Mouse (Mus musculus) limb, embryonic 15.5 days (tissue): ENCODE data around the gene Polh. TPM values are rescaled to one million over a fixed set of nuclear protein-coding genes. Genes with fewer than 3 reads are reported as not detected.
A peak's percentile ranks its signal among the peaks of the same experiment; 100 is the strongest.

Source experiments
- ATAC-seq: fragments of 200-750 bp; cut with Nextera tagmentation; 2 replicates; pipeline ENCODE4 v1.8.0; 2017; ENCODE audit warnings: low read depth, moderate TSS enrichment; ENCODE audit not compliant: insufficient number of reproducible peaks, low FRiP score, low TSS enrichment
- H3K27ac ChIP-seq: fragments of 300-500 bp; sonication (generic); 2 replicates; pipeline ENCODE4 v1.5.1; 2015; ENCODE audit warnings: moderate library complexity, mild to moderate bottlenecking, inconsistent platforms
- H3K27me3 ChIP-seq: fragments of 300-500 bp; sonication (generic); 2 replicates; pipeline ENCODE4 v1.6.1; 2015; ENCODE audit warnings: inconsistent platforms
- H3K36me3 ChIP-seq: fragments of 300-500 bp; sonication (generic); 2 replicates; pipeline ENCODE4 v1.6.1; 2015; ENCODE audit warnings: inconsistent platforms
- H3K4me1 ChIP-seq: fragments of 300-500 bp; sonication (generic); 2 replicates; pipeline ENCODE4 v1.6.1; 2015; ENCODE audit warnings: inconsistent platforms
- H3K4me2 ChIP-seq: fragments of 300-500 bp; sonication (generic); 2 replicates; pipeline ENCODE4 v1.6.1; 2015; ENCODE audit warnings: mild to moderate bottlenecking, inconsistent platforms
- H3K4me3 ChIP-seq: fragments of 300-500 bp; sonication (generic); 2 replicates; pipeline ENCODE4 v1.5.1; 2015; ENCODE audit warnings: mild to moderate bottlenecking, inconsistent platforms
- H3K9ac ChIP-seq: fragments of 300-500 bp; sonication (generic); 2 replicates; pipeline ENCODE4 v1.6.1; 2015; ENCODE audit warnings: inconsistent platforms
- H3K9me3 ChIP-seq: fragments of 300-500 bp; sonication (generic); 2 replicates; pipeline ENCODE4 v1.6.1; 2016; ENCODE audit warnings: inconsistent platforms
- WGBS: fragments of 180-500 bp; shearing (Covaris S2); methylation state at CpG from one replicate; pipeline ENCODE4 v1.1.7; 2015; 5-methylcytosine and 5-hydroxymethylcytosine counted together
- polyA plus RNA-seq: library from polyadenylated mRNA; unstranded; fragments of >200 nt; fragmentation: Nextera tagmentation; extraction: Ambion mirVana; gene quantifications from 2 replicates; pipeline ENCODE4 v1.2.1, GENCODE M21; 2015

Polh gene
- polyA plus RNA-seq, 1 experiment from 2014 or later = 20.1 TPM

DNA sequence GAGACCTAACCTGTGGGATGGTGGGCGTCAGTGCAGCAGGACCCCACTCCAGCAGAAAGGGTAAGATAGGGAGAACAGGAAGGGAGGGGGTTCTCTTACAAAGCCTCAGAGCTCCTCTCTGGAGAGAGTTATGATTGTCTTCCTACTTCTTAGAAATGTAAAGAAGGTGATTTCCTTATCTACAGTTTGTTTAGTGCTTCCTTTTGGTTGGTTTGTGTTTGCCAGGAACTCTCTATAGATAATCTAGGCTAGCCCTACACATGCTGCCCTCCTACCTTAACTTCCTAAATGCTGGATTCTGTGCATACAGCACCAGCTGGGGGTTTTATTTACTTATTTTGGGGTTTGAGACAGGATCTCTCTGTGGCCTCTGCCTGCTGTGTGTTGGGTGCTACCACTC lies 33.6 kb upstream of the Polh start:
- Histone ChIP-seq H3K9ac (no peak overlapping the region), H3K4me3 (no peak overlapping the region), H3K36me3 (peaks cover 81% of the 10 kb centered on the region), H3K9me3 (no peaks in the 10 kb centered on the region), H3K27ac (no peak overlapping the region), H3K27me3 (no peaks in the 10 kb centered on the region), H3K4me1 (no peaks in the 10 kb centered on the region), H3K4me2 (no peak overlapping the region)
- WGBS = 89% methylated on average over 1 of the region's 1 CpGs
- no peak for ATAC-seq

DNA sequence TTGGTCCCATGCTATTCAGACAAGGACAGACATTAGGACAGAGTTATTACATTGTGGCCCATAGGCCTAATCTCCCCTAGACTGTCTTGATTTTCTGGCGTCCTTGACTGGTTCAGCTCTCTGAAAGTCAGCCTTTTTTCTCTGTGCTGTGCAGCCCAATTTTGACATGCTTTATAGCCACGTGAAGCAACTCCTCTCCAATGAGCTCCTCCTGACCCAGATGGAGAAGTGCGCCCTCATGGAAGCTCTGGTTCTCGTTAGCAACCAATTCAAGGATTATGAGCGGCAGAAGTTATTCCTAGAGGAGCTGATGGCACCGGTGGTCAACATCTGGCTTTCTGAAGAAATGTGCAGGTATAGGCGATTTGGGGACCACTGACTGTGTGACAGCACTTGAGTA lies 25.1 kb upstream of the Polh start:
- no peak overlapping the region for H3K4me3 ChIP-seq
- no peak for ATAC-seq
- H3K27me3 ChIP-seq = no peaks in the 10 kb centered on the region
- no peak overlapping the region for H3K27ac ChIP-seq
- no peaks in the 10 kb centered on the region for H3K9me3 ChIP-seq
- H3K4me1 ChIP-seq = no peaks in the 10 kb centered on the region
- H3K4me2 ChIP-seq = no peak overlapping the region
- H3K9ac ChIP-seq = no peak overlapping the region
- 51% methylated on average over 7 of the region's 7 CpGs for WGBS
- H3K36me3 ChIP-seq = peaks cover 90% of the 10 kb centered on the region

DNA sequence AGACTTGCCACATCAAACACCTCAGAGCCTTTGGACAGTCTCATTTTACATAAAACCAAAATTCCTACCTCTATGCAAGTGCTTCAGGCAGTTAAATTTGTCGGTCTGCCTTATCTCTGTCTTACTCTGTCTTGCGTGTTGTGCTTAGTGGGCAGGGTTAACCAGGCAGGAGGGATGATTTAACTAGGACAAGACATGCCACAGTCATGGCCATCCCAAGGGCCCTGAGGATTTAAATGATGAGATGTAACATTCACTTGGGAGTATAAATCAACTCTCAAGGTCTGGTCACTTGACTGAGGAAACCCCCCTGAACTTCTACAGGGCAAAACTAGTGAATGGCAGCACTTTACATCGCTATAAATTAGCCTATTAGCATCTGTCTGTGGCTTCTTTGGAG lies 19.2 kb upstream of the Polh start:
- no peaks in the 10 kb centered on the region for H3K9me3 ChIP-seq
- H3K36me3 ChIP-seq = peaks cover 97% of the 10 kb centered on the region
- H3K4me2 ChIP-seq = no peak overlapping the region
- H3K4me3 ChIP-seq = no peak overlapping the region
- no peaks in the 10 kb centered on the region for H3K27me3 ChIP-seq
- H3K27ac ChIP-seq = no peak overlapping the region
- ATAC-seq = no peak
- H3K4me1 ChIP-seq = no peaks in the 10 kb centered on the region
- H3K9ac ChIP-seq = no peak overlapping the region
- WGBS = 88% methylated on average over 3 of the region's 3 CpGs

DNA sequence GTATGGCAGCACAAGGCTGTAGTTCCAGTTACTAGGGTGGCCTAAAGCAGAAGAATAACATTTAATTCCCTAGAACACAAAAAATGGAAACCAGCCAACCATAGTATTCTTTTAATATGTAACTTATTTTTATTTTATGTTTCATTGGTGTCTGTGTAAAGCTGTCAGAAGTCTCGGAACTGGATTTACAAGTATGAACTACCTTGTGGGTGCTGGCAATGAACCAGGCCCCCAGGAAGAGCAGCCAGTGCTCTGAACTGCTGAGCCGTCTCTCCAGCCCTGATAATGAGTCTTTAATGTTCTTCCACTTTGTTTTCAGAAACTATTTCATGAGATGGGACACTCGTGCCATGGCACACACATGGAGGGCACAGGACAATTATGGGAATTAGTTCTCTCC lies 8.1 kb upstream of the Polh start:
- Histone ChIP-seq H3K4me2 (no peak overlapping the region), H3K9ac (no peak overlapping the region), H3K27ac (no peak overlapping the region), H3K4me3 (no peak overlapping the region), H3K4me1 (no peaks in the 10 kb centered on the region), H3K27me3 (no peaks in the 10 kb centered on the region), H3K36me3 (peaks cover 92% of the 10 kb centered on the region), H3K9me3 (no peaks in the 10 kb centered on the region)
- 80% methylated on average over 3 of the region's 3 CpGs for WGBS
- no peak for ATAC-seq

DNA sequence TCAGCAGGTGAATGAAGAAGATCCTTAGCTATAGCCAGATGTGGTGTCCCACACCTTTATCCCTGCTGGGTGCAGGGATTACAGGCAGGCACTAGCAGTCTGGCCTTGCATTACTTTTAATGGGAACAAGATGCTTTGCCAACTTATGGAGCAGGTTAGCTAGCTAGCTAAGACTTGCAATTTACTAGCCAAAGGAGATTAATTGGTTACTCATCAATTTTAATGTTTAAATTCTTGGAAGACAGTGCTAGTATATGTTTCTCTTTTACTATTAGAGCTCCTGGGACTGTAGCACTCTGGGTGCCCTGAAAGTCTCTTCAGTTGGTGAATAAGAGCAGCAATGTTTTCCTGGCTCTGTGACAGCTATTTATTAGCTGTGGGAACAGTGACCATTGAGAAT lies 4.2 kb upstream of the Polh start:
- no peak for ATAC-seq
- H3K36me3 ChIP-seq = peaks cover 66% of the 10 kb centered on the region

DNA sequence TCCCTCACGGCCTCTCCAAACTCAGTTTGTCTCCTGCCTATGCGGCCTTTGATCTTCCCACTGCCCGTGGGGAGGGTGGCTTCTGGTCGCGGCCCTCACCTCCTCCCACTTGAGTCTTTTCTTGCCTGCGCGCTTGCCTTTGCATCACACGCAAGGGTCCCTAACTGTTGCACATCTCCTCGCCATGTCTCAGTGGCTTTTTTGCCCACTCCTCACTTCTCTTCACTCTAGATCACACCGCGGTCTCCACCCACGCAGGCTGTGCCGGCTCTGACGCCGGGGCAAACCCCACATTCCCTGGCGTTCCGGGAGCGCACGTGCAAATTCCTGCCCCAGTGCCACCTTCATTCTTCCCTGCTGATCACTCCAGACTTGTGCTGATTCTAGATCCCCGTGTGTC lies 633 bp upstream of the Polh start:
- 0% methylated on average over 20 of the region's 20 CpGs for WGBS
- Histone ChIP-seq H3K4me3 (peak overlapping the region; percentile 74), H3K4me1 (peaks cover 20% of the 10 kb centered on the region), H3K27me3 (no peaks in the 10 kb centered on the region), H3K27ac (peak overlapping the region; percentile 79), H3K4me2 (peak overlapping the region; percentile 63), H3K9me3 (no peaks in the 10 kb centered on the region), H3K9ac (peak overlapping the region; percentile 81), H3K36me3 (peaks cover 48% of the 10 kb centered on the region)
- ATAC-seq = 0 out of 2 replicates have a peak, but pooled peaks have one; percentile 16

More for the DNA sequence above, 4.2 kb upstream of the Polh start:
- Histone ChIP-seq H3K9ac (no peak overlapping the region), H3K9me3 (no peaks in the 10 kb centered on the region), H3K4me3 (no peak overlapping the region), H3K27ac (no peak overlapping the region), H3K4me1 (peaks cover 14% of the 10 kb centered on the region), H3K4me2 (no peak overlapping the region), H3K27me3 (no peaks in the 10 kb centered on the region)

DNA sequence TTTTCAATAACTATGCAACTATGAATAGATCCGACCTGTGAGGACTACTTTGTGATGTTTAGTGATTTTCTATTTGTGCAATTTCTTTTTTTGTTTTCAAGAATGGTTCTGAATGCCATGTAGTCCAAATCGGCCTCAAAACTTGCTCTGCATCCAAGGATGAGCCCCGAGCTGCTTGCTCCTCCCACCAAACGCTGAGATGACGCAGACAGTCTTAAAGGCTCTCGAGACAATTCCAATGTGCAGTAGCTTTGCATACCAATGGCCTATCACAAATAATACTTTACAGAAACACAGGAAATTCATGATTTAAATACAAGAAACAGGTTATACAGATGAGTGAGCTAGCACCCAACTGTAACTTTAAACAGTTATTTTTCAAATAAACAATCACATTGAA lies 1.3 kb downstream of the Polh start:
- H3K27me3 ChIP-seq = no peaks in the 10 kb centered on the region
- H3K4me2 ChIP-seq = peak overlapping the region; percentile 60; the same call in 1 of the 2 replicates
- no peak overlapping the region for H3K27ac ChIP-seq
- H3K4me1 ChIP-seq = peaks cover 20% of the 10 kb centered on the region
- peaks cover 48% of the 10 kb centered on the region for H3K36me3 ChIP-seq
- WGBS = 64% methylated on average over 6 of the region's 6 CpGs
- no peak overlapping the region for H3K9ac ChIP-seq
- H3K9me3 ChIP-seq = no peaks in the 10 kb centered on the region
- no peak for ATAC-seq
- H3K4me3 ChIP-seq = peak overlapping the region; percentile 74

DNA sequence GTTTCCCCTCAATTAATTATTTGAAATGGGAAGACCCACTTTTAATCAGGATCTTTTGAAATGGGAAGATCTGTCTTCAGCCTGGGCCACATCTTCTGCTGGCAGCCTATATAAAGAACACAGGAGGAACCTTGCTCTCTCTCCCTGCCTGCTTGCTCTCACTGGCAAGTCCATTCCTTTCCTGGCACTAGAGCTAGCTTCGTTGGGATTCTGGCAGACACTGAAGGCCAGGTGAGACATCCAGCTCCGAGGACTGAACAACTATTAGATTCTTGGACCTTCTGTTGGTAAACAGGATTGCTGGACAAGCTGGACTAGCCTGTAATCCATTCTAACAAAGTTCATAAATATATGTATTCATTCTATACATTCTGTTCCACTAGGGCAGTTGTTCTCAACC lies 13.6 kb downstream of the Polh start:
- H3K9ac ChIP-seq = no peak overlapping the region
- no peaks in the 10 kb centered on the region for H3K27me3 ChIP-seq
- peaks cover 86% of the 10 kb centered on the region for H3K36me3 ChIP-seq
- WGBS = 91% methylated on average over 2 of the region's 2 CpGs
- H3K27ac ChIP-seq = no peak overlapping the region
- H3K9me3 ChIP-seq = no peaks in the 10 kb centered on the region
- H3K4me1 ChIP-seq = no peaks in the 10 kb centered on the region
- no peak for ATAC-seq
- H3K4me2 ChIP-seq = no peak overlapping the region
- H3K4me3 ChIP-seq = no peak overlapping the region

DNA sequence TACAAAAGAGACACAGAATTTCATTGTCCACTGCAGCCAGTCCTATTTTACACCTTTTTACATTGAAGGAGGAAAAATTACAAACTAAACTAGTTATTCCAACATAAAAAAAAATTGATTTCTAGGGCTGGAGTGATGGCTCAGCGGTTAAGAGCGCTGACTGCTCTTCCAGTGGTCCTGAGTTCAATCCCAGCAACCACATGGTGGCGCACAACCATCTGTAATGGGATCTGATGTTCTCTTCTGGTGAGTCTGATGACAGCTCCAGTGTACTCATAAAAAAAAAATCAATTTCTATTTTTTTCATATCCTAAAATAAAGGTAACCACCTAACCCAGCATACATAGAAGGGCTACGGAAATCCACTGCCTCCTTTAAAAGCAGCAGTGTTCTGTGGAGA lies 20.2 kb downstream of the Polh start:
- Histone ChIP-seq H3K27ac (no peak overlapping the region), H3K4me2 (no peak overlapping the region), H3K9me3 (no peaks in the 10 kb centered on the region), H3K4me1 (no peaks in the 10 kb centered on the region), H3K27me3 (no peaks in the 10 kb centered on the region), H3K4me3 (no peak overlapping the region), H3K36me3 (peaks cover 91% of the 10 kb centered on the region), H3K9ac (no peak overlapping the region)
- no peak for ATAC-seq
- 85% methylated on average over 4 of the region's 4 CpGs for WGBS

DNA sequence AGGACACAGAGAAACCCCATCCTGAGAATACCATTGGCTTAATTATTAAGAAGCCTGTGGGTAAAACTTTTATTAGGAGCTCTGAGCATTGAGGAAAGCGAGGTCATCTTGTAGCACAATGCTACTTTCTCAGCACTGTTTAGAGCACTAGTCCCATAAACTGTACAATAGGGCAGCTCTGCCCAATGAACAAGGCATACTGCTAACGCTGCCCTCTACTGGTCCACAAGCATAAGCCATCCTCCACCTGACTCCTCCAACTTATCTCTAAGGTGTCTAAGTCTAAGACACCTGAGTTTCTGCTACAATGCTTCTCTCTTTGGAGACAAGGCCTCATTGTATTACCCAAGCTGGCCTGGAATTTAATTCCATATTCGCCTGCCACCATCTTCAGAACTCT lies 31.9 kb downstream of the Polh start:
- Histone ChIP-seq H3K9ac (no peak overlapping the region), H3K4me2 (no peak overlapping the region)
- ATAC-seq = no peak

DNA sequence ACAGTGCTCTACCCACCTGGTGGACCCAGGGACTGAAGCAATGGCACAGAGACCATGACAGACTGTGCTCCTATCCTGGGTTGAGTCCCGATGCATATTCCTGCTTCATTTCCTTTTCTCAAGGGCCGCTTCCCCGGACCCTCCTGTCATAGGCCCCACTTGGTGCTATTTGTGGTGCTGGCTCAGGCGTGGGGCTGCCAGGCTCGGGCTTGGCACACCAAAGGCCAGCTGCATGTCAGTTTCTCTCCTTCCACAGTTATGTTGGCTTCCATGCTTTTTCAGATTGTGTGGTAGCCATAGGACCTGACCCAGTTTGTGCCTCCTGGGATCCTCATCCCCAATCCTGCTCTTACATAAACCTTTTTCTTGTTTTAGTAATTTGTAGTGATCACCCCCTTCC lies 33.7 kb downstream of the Polh start:
- peaks cover 93% of the 10 kb centered on the region for H3K36me3 ChIP-seq
- no peak overlapping the region for H3K4me2 ChIP-seq
- H3K4me3 ChIP-seq = no peak overlapping the region
- 0 out of 2 replicates have a peak, but pooled peaks cover 4% of the 10 kb centered on the region for H3K4me1 ChIP-seq
- no peaks in the 10 kb centered on the region for H3K9me3 ChIP-seq
- 87% methylated on average over 5 of the region's 5 CpGs for WGBS
- H3K27ac ChIP-seq = no peak overlapping the region
- no peak for ATAC-seq
- H3K27me3 ChIP-seq = no peaks in the 10 kb centered on the region
- H3K9ac ChIP-seq = no peak overlapping the region

More for the DNA sequence above, 31.9 kb downstream of the Polh start:
- no peak overlapping the region for H3K27ac ChIP-seq
- H3K4me1 ChIP-seq = 0 out of 2 replicates have a peak, but pooled peaks cover 4% of the 10 kb centered on the region
- no peaks in the 10 kb centered on the region for H3K9me3 ChIP-seq
- no peaks in the 10 kb centered on the region for H3K27me3 ChIP-seq
- WGBS = 69% methylated on average over 3 of the region's 3 CpGs
- no peak overlapping the region for H3K4me3 ChIP-seq
- peaks cover 81% of the 10 kb centered on the region for H3K36me3 ChIP-seq

DNA sequence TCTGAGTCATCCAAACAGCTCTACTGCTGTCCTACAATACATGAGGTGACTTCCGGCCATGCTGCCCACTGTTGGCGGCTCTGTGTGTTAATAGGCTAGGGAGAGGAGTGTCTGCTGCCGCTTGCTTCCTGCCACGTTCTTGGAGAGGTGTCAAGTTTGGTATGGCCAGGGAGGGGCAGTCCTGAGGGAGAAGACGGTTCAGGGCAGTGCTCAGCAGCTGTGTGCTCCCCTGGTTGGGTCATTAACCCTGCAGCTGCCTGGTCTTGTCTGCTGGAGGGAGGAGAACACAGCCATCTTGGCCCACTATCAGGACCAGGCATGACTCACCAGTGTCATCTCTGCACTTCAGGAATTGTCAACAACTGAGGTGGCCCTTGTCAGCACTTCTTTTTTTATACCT lies 34.1 kb downstream of the Polh start:
- no peak overlapping the region for H3K4me2 ChIP-seq
- H3K27me3 ChIP-seq = no peaks in the 10 kb centered on the region
- peaks cover 92% of the 10 kb centered on the region for H3K36me3 ChIP-seq
- 0 out of 2 replicates have a peak, but pooled peaks cover 4% of the 10 kb centered on the region for H3K4me1 ChIP-seq
- no peak overlapping the region for H3K9ac ChIP-seq
- ATAC-seq = no peak
- WGBS = 44% methylated on average over 5 of the region's 5 CpGs
- H3K27ac ChIP-seq = no peak overlapping the region
- no peaks in the 10 kb centered on the region for H3K9me3 ChIP-seq
- H3K4me3 ChIP-seq = no peak overlapping the region

DNA sequence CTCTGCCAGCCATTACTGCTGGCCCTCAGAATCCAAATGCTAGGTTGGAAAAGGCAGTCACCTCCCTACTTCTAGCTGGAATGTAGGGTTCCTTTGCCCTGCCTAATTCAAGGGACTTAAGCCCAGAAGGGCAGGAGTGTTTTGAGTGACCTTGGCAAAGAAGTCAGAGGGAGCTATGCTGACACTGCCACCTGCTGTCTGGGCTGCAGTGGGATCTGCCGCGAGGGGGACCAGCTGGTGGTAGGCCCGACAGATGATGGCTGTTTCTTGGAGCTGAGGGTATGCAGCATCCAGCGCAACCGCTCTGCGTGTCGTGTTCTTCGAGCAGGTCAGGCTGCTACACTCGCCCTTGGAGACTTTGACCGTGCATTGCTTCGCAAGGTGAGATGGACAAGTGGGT lies 35.4 kb downstream of the Polh start:
- no peak overlapping the region for H3K27ac ChIP-seq
- peaks cover 79% of the 10 kb centered on the region for H3K36me3 ChIP-seq
- no peaks in the 10 kb centered on the region for H3K9me3 ChIP-seq
- no peak overlapping the region for H3K4me2 ChIP-seq
- no peak overlapping the region for H3K9ac ChIP-seq
- H3K4me1 ChIP-seq = peaks cover 13% of the 10 kb centered on the region
- no peak for ATAC-seq
- WGBS = 83% methylated on average over 11 of the region's 11 CpGs
- H3K27me3 ChIP-seq = no peaks in the 10 kb centered on the region
- no peak overlapping the region for H3K4me3 ChIP-seq
